Mouse (Mus musculus) myocyte (in vitro differentiated cells): ENCODE data around the gene Sez6l. TPM values are rescaled to one million over a fixed set of nuclear protein-coding genes. Genes with fewer than 3 reads are reported as not detected.

Experiments used
- H3K27me3 ChIP-seq: one replicate; pipeline ENCODE4 v1.6.1; 2011; ENCODE audit not compliant: control insufficient read depth, insufficient read depth, insufficient read length
- H3K36me3 ChIP-seq: one replicate; pipeline ENCODE4 v1.6.1; 2011; ENCODE audit not compliant: control insufficient read depth, insufficient read depth
- H3K4me2 ChIP-seq: one replicate; pipeline ENCODE4 v1.6.1; 2011; ENCODE audit warnings: low read depth, control low read depth
- H3K4me3 ChIP-seq: one replicate; pipeline ENCODE4 v1.5.1; 2011; ENCODE audit warnings: mild to moderate bottlenecking, control low read depth, moderate library complexity
- H3K79me2 ChIP-seq: one replicate; pipeline ENCODE4 v1.6.1; 2011; ENCODE audit not compliant: control insufficient read depth, insufficient read depth
- H3ac ChIP-seq: one replicate; pipeline ENCODE4 v1.6.1; 2011; ENCODE audit not compliant: control insufficient read depth, insufficient read length
- CEBPB ChIP-seq: IDR thresholded peaks from 2 replicates; pipeline ENCODE4 v1.6.1; 2011; ENCODE audit warnings: mild to moderate bottlenecking, moderate library complexity; ENCODE audit not compliant: poor library complexity, insufficient read depth, severe bottlenecking
- E2F4 ChIP-seq: IDR thresholded peaks from one replicate; pipeline ENCODE4 v1.6.1; 2011; ENCODE audit warnings: mild to moderate bottlenecking, control low read depth, moderate library complexity; ENCODE audit not compliant: insufficient read depth
- MAX ChIP-seq: IDR thresholded peaks from one replicate; pipeline ENCODE4 v1.6.1; 2011; ENCODE audit warnings: low read depth, mild to moderate bottlenecking, control low read depth
- MYOD1 ChIP-seq, 3 experiments: IDR thresholded peaks; one replicate each; pipeline ENCODE4 v1.6.1; 2011; ENCODE audit warnings: control low read depth in 2 of 3, low read depth in 2 of 3, mild to moderate bottlenecking in 2 of 3, moderate library complexity in 1 of 3; ENCODE audit not compliant: insufficient read length in 2 of 3, control insufficient read depth in 1 of 3
- MYOG ChIP-seq, 3 experiments: IDR thresholded peaks; one replicate each; pipeline ENCODE4 v1.6.1; 2011; ENCODE audit warnings: control low read depth in 2 of 3, low read depth in 2 of 3, mild to moderate bottlenecking in 2 of 3; ENCODE audit not compliant: insufficient read length in 2 of 3, control insufficient read depth in 1 of 3, insufficient read depth in 1 of 3
- POLR2A ChIP-seq: IDR thresholded peaks from one replicate; pipeline ENCODE4 v1.6.1; 2011; ENCODE audit warnings: low read depth, mild to moderate bottlenecking, control low read depth, moderate library complexity; ENCODE audit not compliant: insufficient read length
- POLR2AphosphoS2 ChIP-seq: IDR thresholded peaks from one replicate; pipeline ENCODE4 v1.6.1; 2011; ENCODE audit warnings: low read depth, control low read depth; ENCODE audit not compliant: insufficient read length
- REST ChIP-seq: IDR thresholded peaks from one replicate; pipeline ENCODE4 v1.6.1; 2011; ENCODE audit warnings: mild to moderate bottlenecking, control low read depth, moderate library complexity; ENCODE audit not compliant: insufficient read depth, insufficient read length
- SRF ChIP-seq: IDR thresholded peaks from one replicate; pipeline ENCODE4 v1.6.1; 2011; ENCODE audit warnings: low read depth; ENCODE audit not compliant: control insufficient read depth, insufficient read length
- TCF12 ChIP-seq: IDR thresholded peaks from one replicate; pipeline ENCODE4 v1.6.1; 2011; ENCODE audit warnings: mild to moderate bottlenecking, control low read depth; ENCODE audit not compliant: poor library complexity, insufficient read depth, severe bottlenecking
- TCF3 ChIP-seq: IDR thresholded peaks from one replicate; pipeline ENCODE4 v1.6.1; 2011; ENCODE audit warnings: low read depth, control low read depth; ENCODE audit not compliant: insufficient read length
- USF1 ChIP-seq: IDR thresholded peaks from one replicate; pipeline ENCODE4 v1.6.1; 2011; ENCODE audit warnings: low read depth, mild to moderate bottlenecking, control low read depth, moderate library complexity
- polyA plus RNA-seq: library from polyadenylated mRNA; unstranded; fragments of >200 nt; fragmentation: generic; extraction: Trizol; gene quantifications from one replicate; pipeline ENCODE4 v1.2.1, GENCODE M21; 2012; ENCODE audit warnings: missing spikeins

The Sez6l gene
- polyA plus RNA-seq, 1 experiment = not detected

DNA sequence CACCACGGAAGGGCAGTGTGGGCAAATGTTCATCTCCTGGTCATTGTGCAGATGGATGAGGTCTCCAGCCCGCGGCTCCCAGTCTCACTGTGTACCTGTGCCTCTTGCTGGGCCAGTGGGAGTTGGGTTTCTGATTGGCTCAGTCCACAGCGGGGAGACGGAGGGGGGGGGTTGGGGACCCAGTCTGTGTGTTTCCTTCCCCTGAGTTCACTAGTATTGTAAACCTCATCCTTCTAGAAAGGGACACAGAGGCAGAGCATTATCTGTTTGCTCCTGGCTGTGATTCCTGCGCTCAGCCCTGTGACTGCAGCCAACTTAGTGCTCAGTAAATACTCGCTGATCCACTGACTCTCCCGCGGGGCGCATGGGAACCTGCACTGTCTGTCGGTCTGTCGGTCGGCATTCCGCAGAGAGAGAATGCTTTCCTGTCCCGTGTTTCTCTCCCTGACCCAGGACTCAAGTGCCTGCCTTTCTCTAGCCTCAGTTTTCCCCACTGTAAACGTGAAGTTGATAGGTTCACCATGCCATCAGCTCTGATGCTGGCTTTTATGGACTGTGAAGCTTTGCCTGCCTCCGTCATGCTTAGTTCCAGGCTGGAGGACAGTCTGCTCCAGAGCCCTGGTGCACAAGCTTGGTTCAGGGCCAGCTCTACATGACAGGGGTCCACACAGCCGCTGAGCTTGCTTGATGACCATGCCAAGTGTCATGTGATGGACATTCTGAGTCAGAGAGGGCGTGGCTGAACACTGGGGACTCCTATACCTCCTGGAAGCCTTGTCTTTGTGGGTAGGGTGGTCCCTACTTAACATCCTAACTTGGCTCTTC is 55.1 kb downstream of the Sez6l start:
- no peak overlapping the region for H3K4me2 ChIP-seq
- no peaks in the 10 kb centered on the region for H3K79me2 ChIP-seq
- TF ChIP-seq MYOD1 (IDR thresholded peaks at IDR 0.05; ENCODE audit: control insufficient read depth in 1 of 3, insufficient read length in 2 of 3, low read depth in 2 of 3) (no peak), MAX (no peak), E2F4 (no peak), POLR2A (no peak), CEBPB (no peak), REST (no peak), MYOG (IDR thresholded peaks at IDR 0.05; ENCODE audit: control insufficient read depth in 1 of 3, insufficient read depth in 1 of 3, insufficient read length in 2 of 3, low read depth in 2 of 3) (no peak), TCF3 (no peak), TCF12 (no peak), POLR2AphosphoS2 (no peak), SRF (no peak), USF1 (no peak)
- H3K27me3 ChIP-seq = peaks cover 7% of the 10 kb centered on the region
- H3ac ChIP-seq = no peak overlapping the region
- H3K36me3 ChIP-seq = no peaks in the 10 kb centered on the region
- H3K4me3 ChIP-seq = no peak overlapping the region

DNA sequence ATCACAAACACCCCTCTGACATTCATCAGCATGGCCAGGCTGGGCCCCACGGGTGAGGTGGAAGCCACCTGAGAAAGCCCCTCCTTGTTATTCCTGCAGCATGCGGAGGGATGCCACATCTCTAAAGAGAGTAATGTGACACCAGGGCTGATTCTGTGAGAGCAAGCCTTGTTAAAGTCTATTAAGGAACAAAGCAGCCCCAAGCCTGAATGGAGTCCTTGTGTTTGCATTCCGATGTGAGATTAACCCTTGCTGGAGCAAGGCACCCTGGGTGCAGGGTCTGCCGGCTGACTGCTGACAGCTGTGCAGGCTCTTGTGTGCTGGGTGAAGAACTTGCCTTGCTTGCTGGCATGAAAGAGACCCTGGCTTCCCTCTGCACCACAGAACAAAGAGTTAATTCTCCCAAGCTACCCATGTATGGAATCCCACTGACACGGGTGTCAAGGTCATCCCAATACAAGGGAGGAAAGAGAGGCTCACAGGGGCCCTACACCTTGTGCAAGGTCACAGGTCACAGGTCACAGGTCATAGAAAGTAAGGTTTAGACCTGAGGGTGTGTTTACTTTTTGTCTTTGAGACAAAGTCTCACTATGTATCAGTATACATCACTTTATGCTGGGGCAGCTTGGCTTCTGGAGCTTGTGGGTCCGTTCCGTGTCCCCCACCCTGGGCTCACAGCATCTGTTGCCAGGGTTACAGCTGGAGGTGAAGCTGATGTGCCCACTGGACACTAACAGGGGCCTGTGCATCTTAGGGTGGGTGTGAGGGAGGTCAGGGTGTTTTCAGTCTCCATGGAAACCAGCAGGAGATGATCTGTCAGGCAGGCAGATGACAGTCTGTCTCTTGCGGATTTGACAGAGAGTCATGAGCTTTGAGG is 55.9 kb downstream of the Sez6l start:
- no peak overlapping the region for H3K4me2 ChIP-seq
- no peaks in the 10 kb centered on the region for H3K36me3 ChIP-seq
- peaks cover 7% of the 10 kb centered on the region for H3K27me3 ChIP-seq
- H3K79me2 ChIP-seq = no peaks in the 10 kb centered on the region
- TF ChIP-seq TCF3 (no peak), E2F4 (no peak), MYOD1 (IDR thresholded peaks at IDR 0.05; ENCODE audit: control insufficient read depth in 1 of 3, insufficient read length in 2 of 3, low read depth in 2 of 3) (no peak), MAX (no peak), MYOG (IDR thresholded peaks at IDR 0.05; ENCODE audit: control insufficient read depth in 1 of 3, insufficient read depth in 1 of 3, insufficient read length in 2 of 3, low read depth in 2 of 3) (no peak), POLR2AphosphoS2 (no peak), SRF (no peak), REST (no peak), USF1 (no peak), POLR2A (no peak)
- H3ac ChIP-seq = no peak overlapping the region
- H3K4me3 ChIP-seq = no peak overlapping the region

DNA sequence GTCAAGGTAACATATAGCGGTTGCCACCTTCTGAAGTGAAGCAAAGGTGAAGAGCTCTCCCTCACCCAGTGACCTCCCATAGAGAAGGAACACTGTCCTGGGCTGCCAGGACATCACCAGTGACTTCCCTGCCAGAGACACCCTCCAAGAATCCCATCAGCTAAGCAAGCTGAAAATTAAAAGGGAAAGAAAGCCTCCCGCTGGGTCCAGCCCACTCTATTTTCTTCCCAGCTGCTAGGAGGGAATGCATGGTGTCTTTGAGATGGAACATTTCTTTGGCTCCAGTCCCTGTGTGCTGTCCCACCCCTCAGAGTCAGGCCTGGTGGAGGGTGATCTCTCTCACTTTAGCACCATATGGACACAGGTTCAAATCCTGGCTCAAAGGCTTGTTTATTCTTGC is 58.2 kb downstream of the Sez6l start:
- Histone ChIP-seq H3K4me2 (no peak overlapping the region), H3K27me3 (peaks cover 7% of the 10 kb centered on the region), H3ac (no peak overlapping the region), H3K79me2 (no peaks in the 10 kb centered on the region), H3K4me3 (no peak overlapping the region), H3K36me3 (no peaks in the 10 kb centered on the region)
- TF ChIP-seq TCF12 (no peak), E2F4 (no peak), CEBPB (no peak), MAX (no peak), MYOG (IDR thresholded peaks at IDR 0.05; ENCODE audit: control insufficient read depth in 1 of 3, insufficient read depth in 1 of 3, insufficient read length in 2 of 3, low read depth in 2 of 3) (no peak), TCF3 (no peak)

DNA sequence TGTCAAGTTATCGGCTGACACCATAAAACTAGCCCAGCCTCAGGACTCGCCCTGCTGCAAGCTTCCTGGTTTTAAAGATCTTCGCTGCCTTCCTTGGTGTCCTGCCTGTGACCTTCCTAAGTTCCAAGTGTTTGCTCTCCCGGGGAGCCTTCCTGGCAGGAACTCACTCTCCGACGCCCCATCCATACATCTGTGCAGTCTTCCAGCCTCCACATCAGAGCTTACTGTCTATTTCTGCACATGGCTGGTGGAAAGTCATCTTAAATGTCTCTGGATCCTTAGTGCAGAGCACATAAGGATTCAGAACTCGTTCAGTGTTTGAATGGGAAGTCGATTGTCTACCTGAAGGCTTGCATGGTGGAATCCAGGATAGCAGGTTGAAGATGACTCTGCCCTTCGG is 59.5 kb downstream of the Sez6l start:
- Histone ChIP-seq H3K36me3 (no peaks in the 10 kb centered on the region), H3K4me2 (no peak overlapping the region), H3K4me3 (no peak overlapping the region), H3K79me2 (no peaks in the 10 kb centered on the region), H3ac (no peak overlapping the region), H3K27me3 (peaks cover 7% of the 10 kb centered on the region)
- no peak for TF ChIP-seq MYOD1 (IDR thresholded peaks at IDR 0.05; ENCODE audit: control insufficient read depth in 1 of 3, insufficient read length in 2 of 3, low read depth in 2 of 3)
- TF ChIP-seq USF1 = no peak
- no peak for TF ChIP-seq POLR2AphosphoS2
- TF ChIP-seq REST = no peak
- no peak for TF ChIP-seq MAX
- no peak for TF ChIP-seq MYOG (IDR thresholded peaks at IDR 0.05; ENCODE audit: control insufficient read depth in 1 of 3, insufficient read depth in 1 of 3, insufficient read length in 2 of 3, low read depth in 2 of 3)
- TF ChIP-seq E2F4 = no peak

DNA sequence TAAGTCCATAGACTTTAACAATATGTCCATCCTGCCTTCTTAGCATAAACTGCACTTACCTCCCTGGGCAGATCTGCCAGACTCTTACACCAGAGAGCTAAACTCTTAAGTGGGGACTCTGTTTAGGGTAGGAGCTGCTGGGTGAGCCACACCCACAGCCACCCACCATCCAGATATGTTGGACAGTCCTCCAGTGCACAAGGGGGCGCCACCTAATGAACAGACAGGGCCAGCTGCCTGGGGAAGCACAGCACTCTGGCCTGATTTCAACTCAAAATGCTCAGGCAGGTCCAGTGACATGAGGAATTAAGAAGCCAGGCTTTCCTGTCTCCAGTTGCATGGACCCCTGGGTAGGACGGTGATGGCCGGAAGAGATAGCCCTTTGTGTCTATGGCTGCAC is 60.5 kb downstream of the Sez6l start:
- peaks cover 7% of the 10 kb centered on the region for H3K27me3 ChIP-seq
- H3K4me2 ChIP-seq = no peak overlapping the region
- H3K36me3 ChIP-seq = no peaks in the 10 kb centered on the region
- H3ac ChIP-seq = no peak overlapping the region
- H3K79me2 ChIP-seq = no peaks in the 10 kb centered on the region
- no peak overlapping the region for H3K4me3 ChIP-seq
- no peak for TF ChIP-seq E2F4
- TF ChIP-seq MYOG (IDR thresholded peaks at IDR 0.05; ENCODE audit: control insufficient read depth in 1 of 3, insufficient read depth in 1 of 3, insufficient read length in 2 of 3, low read depth in 2 of 3) = no peak
- TF ChIP-seq MAX = no peak
- TF ChIP-seq POLR2A = no peak
- TF ChIP-seq MYOD1 (IDR thresholded peaks at IDR 0.05; ENCODE audit: control insufficient read depth in 1 of 3, insufficient read length in 2 of 3, low read depth in 2 of 3) = no peak
- TF ChIP-seq POLR2AphosphoS2 = no peak
- TF ChIP-seq CEBPB = no peak
- TF ChIP-seq TCF3 = no peak
- TF ChIP-seq REST = no peak
- TF ChIP-seq TCF12 = no peak
- TF ChIP-seq USF1 = no peak
- no peak for TF ChIP-seq SRF
